Mouse (Mus musculus): ENCODE measurements around the gene Gm1993. TPM values are rescaled to one million over a fixed set of nuclear protein-coding genes. Genes with fewer than 3 reads are reported as not detected.
"Not testable (repeated sequence)": the region's sequence is repeated elsewhere in the genome, so short reads cannot be mapped to it uniquely, and the experiment has no call there.

Gene Gm1993
- polyA plus RNA-seq (2014; fragmentation: Nextera tagmentation; extraction: Ambion mirVana): not detected in 2 replicates

- not testable (repeated sequence) for H3K4me3 ChIP-seq (ENCODE audit: low read depth, low read length); H3K27me3 ChIP-seq (ENCODE audit: control insufficient read depth, insufficient read depth, low read length); H3K4me2 ChIP-seq (replicated peaks; ENCODE audit: low read depth, low read length); DNase-seq (ENCODE audit: low spot score); H3K4me1 ChIP-seq (replicated peaks; ENCODE audit: control insufficient read depth, insufficient read depth, low read length); ATAC-seq (ENCODE audit: low FRiP score); H3K36me3 ChIP-seq (ENCODE audit: control insufficient read depth, insufficient read depth, low read length); H3K27ac ChIP-seq (ENCODE audit: low read depth, low read length); H3K9me3 ChIP-seq (ENCODE audit: control insufficient read depth, low read length); H3K9ac ChIP-seq (ENCODE audit: low read depth, low read length)
- WGBS: 98% methylated on average over 7 of the region's 7 CpGs
These were observed at the start of gene Gm1993 for GRCm38 (mm10) chrX:25570352-25570751. TSS of gene Gm1993 (minus strand) at chrX:25570452.

Measured in hindbrain, embryonic 11.5 days (tissue).